Mouse (Mus musculus): ENCODE results near the gene Rpap2.

DNA sequence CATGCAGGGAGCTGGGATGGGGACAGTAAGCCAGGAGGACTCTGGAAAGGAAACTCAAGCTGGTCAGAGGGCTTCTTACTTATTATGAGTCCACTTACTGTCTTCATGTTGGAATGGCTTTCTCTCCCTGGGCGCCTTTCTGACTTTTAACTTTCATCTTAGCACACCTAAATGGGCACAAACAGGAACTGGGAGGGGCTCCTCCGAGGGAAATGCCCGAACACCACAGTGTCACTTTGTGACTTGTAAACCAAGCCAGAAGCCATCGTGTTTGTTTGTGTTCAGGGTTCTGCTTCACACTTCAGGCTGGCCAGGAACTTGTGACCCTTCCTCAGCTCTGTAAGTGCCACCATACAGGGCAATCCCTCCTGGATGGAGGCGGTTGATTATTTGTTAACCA is 42.8 kb upstream of the Rpap2 start:
- TF ChIP-seq CTCF (IDR thresholded peaks at IDR 0.05) (no peak), EP300 (IDR thresholded peaks at IDR 0.05) (no peak)
